Mouse (Mus musculus) left cerebral cortex, postnatal 10 days (tissue): ENCODE results near the gene Napa. TPM values are rescaled to one million over a fixed set of nuclear protein-coding genes. Genes with fewer than 3 reads are reported as not detected.
A peak's percentile ranks its signal among the peaks of the same experiment; 100 is the strongest.

Experiments used
- DNase-seq, 2 experiments: peaks; one replicate each; pipeline ENCODE4 v3.0.0; 2021 to 2022; ENCODE audit warnings: low spot score in 2 of 2, mixed read lengths in 1 of 2; ENCODE audit errors: extremely low spot score in 1 of 2
- intact Hi-C: fragments of 180-260 bp; cut with DNase I; formaldehyde crosslinking; loops from one replicate; pipeline ENCODE4 v1.15.1; 2025
- total RNA-seq, 2 experiments: library from RNA; stranded (reverse); gene quantifications; 2 replicates each; pipeline ENCODE4 v1.2.3; 2021

The Napa gene
- total RNA-seq, 2 experiments from 2014 or later = 181 TPM

DNA sequence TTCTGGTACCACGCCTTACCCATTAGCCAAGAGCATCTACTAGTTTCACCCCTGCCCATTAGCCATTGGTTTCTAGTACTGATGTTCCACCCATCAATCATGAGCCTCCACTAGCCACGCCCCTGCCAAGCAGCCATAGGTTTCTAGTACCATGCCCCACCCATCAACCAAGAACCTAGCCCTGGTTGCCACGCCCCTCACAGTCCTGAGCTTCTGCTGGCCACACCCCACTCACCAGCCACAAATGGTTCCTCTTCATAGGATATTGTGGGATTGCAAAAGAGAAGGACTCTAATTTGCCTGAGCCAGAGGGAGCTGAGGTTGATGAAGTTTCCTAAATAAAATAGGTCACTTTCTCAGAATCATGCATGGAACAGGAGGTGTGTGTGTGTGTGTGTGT is 62.4 kb downstream of the Napa start:
- DNase-seq = peak in 1 of 2 experiments; percentile 76
- intact Hi-C loops = no loop called here

DNA sequence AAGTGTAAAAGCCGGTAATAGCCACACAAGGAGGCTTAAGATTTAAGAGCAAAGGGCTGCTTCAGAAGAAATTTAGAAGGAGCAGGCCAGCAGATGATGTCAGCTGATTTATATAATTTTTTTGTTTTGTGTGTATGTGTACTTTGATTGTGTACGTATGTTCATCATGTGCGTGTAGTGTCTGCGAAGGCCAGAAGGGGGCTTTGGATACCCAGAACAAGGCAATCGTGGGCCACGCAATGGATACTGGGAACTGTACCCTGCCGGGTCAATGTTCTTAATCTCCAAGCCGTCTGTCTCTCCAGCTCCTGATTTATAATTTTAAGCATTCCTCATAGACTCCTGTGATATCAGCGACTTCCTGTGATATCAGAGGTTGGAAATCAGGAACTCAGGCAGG is 63.0 kb downstream of the Napa start:
- intact Hi-C loops = no loop called here
- DNase-seq = no peak

DNA sequence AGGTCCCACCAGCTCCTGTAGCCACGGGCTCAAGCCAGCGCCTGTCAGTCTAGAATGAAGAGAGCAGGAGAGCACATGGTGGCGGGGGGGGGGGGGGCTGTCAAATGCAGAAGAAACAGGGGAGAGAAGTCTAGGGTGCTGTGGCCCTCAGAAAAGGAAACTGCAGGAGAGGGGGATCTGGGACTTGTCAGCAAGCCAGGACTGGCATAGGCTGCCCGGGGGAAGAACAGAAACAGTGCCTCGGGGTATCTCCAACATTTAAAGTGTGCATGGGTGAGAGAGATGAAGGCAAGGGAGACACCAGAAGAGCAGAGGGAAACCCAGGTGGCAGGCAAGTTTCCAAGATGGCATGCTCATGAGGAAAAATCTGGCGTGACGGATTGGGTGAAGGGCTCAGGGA is 63.8 kb downstream of the Napa start:
- no peak for DNase-seq

More for the DNA sequence above, 63.8 kb downstream of the Napa start:
- intact Hi-C loops = no loop called here

Other genes with a start within 250 kb of the Napa start
- gene Crx, start 218.5 kb upstream of the Napa start, total RNA-seq = not detected
- gene Crxos, start 215.8 kb upstream of the Napa start, total RNA-seq = under 1 TPM; 0.16 to 0.30 TPM
- 1,000 to 10,000 TPM; 1,526 to 1,528 TPM for gene Selenow, start 176.1 kb upstream of the Napa start, total RNA-seq
- gene Nop53, start 152.4 kb upstream of the Napa start, total RNA-seq = 100 to 1,000 TPM; 104 TPM
- 1 to 10 TPM; 7.1 to 7.5 TPM for gene Ehd2, start 130.9 kb upstream of the Napa start, total RNA-seq
- gene Bicra, start 50.5 kb upstream of the Napa start, total RNA-seq = 10 to 100 TPM; 13.4 to 14.1 TPM
- under 1 TPM; 0.26 to 0.58 TPM for gene Zfp541, start 36.6 kb upstream of the Napa start, total RNA-seq
- gene Kptn, start 21.4 kb downstream of the Napa start, total RNA-seq = 10 to 100 TPM; 47.3 to 47.7 TPM
- 100 to 1,000 TPM; 285 to 298 TPM for gene Slc8a2, start 31.4 kb downstream of the Napa start, total RNA-seq
- gene Meis3, start 76.6 kb downstream of the Napa start, total RNA-seq = 10 to 100 TPM; 42.4 to 46.4 TPM
- gene Dhx34, start 123.6 kb downstream of the Napa start, total RNA-seq = 10 to 100 TPM; 10.3 to 10.5 TPM
- under 1 TPM; 0.53 to 0.79 TPM for gene C5ar2, start 145.7 kb downstream of the Napa start, total RNA-seq
- gene C5ar1, start 161.1 kb downstream of the Napa start, total RNA-seq = under 1 TPM; 0.71 to 0.83 TPM
- 10 to 100 TPM; 33.0 to 35.6 TPM for gene Inafm1, start 175.2 kb downstream of the Napa start, total RNA-seq
- gene Ccdc9, start 188.3 kb downstream of the Napa start, total RNA-seq = 10 to 100 TPM; 85.5 to 89.0 TPM
- gene Bbc3, start 209.9 kb downstream of the Napa start, total RNA-seq = 10 to 100 TPM; 30.1 to 34.6 TPM